Mouse (Mus musculus) stomach, postnatal 0 days (tissue): ENCODE data around the gene Cbs. TPM values are rescaled to one million over a fixed set of nuclear protein-coding genes. Genes with fewer than 3 reads are reported as not detected.

Experiments
- ATAC-seq: fragments of 200-750 bp; cut with Nextera tagmentation; 2 replicates; pipeline ENCODE4 v1.8.0; 2017; ENCODE audit not compliant: low FRiP score, low TSS enrichment
- DNase-seq: peaks from one replicate; pipeline ENCODE4 v3.0.0-alpha.2; 2016; ENCODE audit warnings: low spot score
- H3K27ac ChIP-seq: fragments of 300-500 bp; sonication (generic); replicated peaks from 2 replicates; pipeline ENCODE4 v1.5.1; 2014; ENCODE audit warnings: mild to moderate bottlenecking, control low read depth
- H3K27me3 ChIP-seq: fragments of 300-500 bp; sonication (generic); 2 replicates; pipeline ENCODE4 v1.6.1; 2014; ENCODE audit warnings: low read length; ENCODE audit not compliant: control insufficient read depth, insufficient read depth
- H3K36me3 ChIP-seq: fragments of 300-500 bp; sonication (generic); 2 replicates; pipeline ENCODE4 v1.6.1; 2014; ENCODE audit warnings: low read length, mixed read lengths; ENCODE audit not compliant: control insufficient read depth, insufficient read depth
- H3K4me1 ChIP-seq: fragments of 300-500 bp; sonication (generic); replicated peaks from 2 replicates; pipeline ENCODE4 v1.6.1; 2014; ENCODE audit warnings: antibody characterized with exemption; ENCODE audit not compliant: control insufficient read depth, insufficient read depth
- H3K4me2 ChIP-seq: fragments of 300-500 bp; sonication (generic); replicated peaks from 2 replicates; pipeline ENCODE4 v1.6.1; 2014; ENCODE audit warnings: low read depth, mild to moderate bottlenecking, control low read depth, moderate library complexity
- H3K4me3 ChIP-seq: fragments of 300-500 bp; sonication (generic); 2 replicates; pipeline ENCODE4 v1.5.1; 2014; ENCODE audit warnings: low read depth, low read length, control low read depth
- H3K9ac ChIP-seq: fragments of 300-500 bp; sonication (generic); 2 replicates; pipeline ENCODE4 v1.6.1; 2014; ENCODE audit warnings: mild to moderate bottlenecking, low read length, control low read depth, mixed read lengths
- H3K9me3 ChIP-seq: fragments of 300-500 bp; sonication (generic); 2 replicates; pipeline ENCODE4 v1.6.1; 2016; ENCODE audit warnings: low read length; ENCODE audit not compliant: control insufficient read depth
- CTCF ChIP-seq: IDR thresholded peaks from 2 replicates; pipeline ENCODE4 v1.5.1; 2016; ENCODE audit warnings: antibody characterized with exemption, low read depth, mild to moderate bottlenecking, moderate library complexity
- EP300 ChIP-seq: optimal IDR thresholded peaks from 2 replicates; pipeline ENCODE3; 2016; ENCODE audit warnings: antibody characterized with exemption
- WGBS: fragments of 180-500 bp; shearing (Covaris S2); extraction: QIAGEN DNeasy Blood & Tissue Kit; methylation state at CpG from one replicate; pipeline ENCODE4 v1.1.7; 2014; 5-methylcytosine and 5-hydroxymethylcytosine counted together
- polyA plus RNA-seq: library from polyadenylated mRNA; unstranded; fragments of >200 nt; fragmentation: Nextera tagmentation; extraction: Ambion mirVana; gene quantifications from 2 replicates; pipeline ENCODE4 v1.2.1, GENCODE M21; 2015

Cbs gene
- polyA plus RNA-seq: 0.83 and 1.2 TPM in 2 replicates

GRCm38 (mm10) chr17:31636942-31637811 lies at the start of gene Cbs:
Gene Cbs (minus strand): TSS chr17:31637238.
- H3K9me3 ChIP-seq: no peaks in the 10 kb centered on the region
- peak within 1 kb of the TSS; percentile 87 for H3K4me2 ChIP-seq
- peak within 1 kb of the TSS; percentile 47 for H3K4me3 ChIP-seq
- no peaks in the 10 kb centered on the region for H3K36me3 ChIP-seq
- H3K27ac ChIP-seq: no peak within 1 kb of the TSS
- ATAC-seq: peak; percentile 87
- peak; percentile 83 for DNase-seq
- TF ChIP-seq EP300 (no peak), CTCF (no peak)
- H3K9ac ChIP-seq: peak within 1 kb of the TSS; percentile 48
- H3K27me3 ChIP-seq: no peaks in the 10 kb centered on the region
- peaks cover 6% of the 10 kb centered on the region; the same call in 1 of the 2 replicates for H3K4me1 ChIP-seq
- WGBS: 3% methylated on average over 51 of the region's 61 CpGs

DNA sequence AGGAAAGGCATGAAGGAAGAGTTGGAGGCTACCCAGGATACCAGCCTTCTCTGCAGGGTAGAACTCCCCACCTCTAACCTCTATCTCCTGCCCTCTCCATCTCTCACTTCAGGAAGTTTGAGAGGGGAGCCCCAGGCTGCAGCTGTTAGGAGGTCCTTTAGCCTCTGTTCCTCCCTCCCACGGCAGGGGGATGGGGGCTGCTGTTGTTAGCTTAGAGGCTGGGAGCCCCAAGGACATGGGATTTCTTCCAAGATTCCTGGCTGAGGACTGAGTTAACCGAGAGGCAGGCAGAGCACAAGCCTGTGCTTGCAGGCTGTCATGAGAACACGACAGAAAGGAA lies 49.2 kb upstream of the Cbs start:
- Histone ChIP-seq H3K9ac (peak overlapping the region; percentile 41; the same call in 1 of the 2 replicates), H3K36me3 (no peaks in the 10 kb centered on the region), H3K27ac (peak overlapping the region; percentile 88), H3K4me1 (peaks cover 8% of the 10 kb centered on the region; the same call in 1 of the 2 replicates), H3K9me3 (no peaks in the 10 kb centered on the region), H3K4me2 (no peak overlapping the region; the same call in 1 of the 2 replicates), H3K4me3 (no peak overlapping the region), H3K27me3 (no peaks in the 10 kb centered on the region)
- peak; percentile 10; the same call in 1 of the 2 replicates for TF ChIP-seq CTCF
- no peak for TF ChIP-seq EP300
- 7% methylated on average over 3 of the region's 3 CpGs for WGBS
- ATAC-seq: no peak; the same call in 1 of the 2 replicates
- DNase-seq: no peak

DNA sequence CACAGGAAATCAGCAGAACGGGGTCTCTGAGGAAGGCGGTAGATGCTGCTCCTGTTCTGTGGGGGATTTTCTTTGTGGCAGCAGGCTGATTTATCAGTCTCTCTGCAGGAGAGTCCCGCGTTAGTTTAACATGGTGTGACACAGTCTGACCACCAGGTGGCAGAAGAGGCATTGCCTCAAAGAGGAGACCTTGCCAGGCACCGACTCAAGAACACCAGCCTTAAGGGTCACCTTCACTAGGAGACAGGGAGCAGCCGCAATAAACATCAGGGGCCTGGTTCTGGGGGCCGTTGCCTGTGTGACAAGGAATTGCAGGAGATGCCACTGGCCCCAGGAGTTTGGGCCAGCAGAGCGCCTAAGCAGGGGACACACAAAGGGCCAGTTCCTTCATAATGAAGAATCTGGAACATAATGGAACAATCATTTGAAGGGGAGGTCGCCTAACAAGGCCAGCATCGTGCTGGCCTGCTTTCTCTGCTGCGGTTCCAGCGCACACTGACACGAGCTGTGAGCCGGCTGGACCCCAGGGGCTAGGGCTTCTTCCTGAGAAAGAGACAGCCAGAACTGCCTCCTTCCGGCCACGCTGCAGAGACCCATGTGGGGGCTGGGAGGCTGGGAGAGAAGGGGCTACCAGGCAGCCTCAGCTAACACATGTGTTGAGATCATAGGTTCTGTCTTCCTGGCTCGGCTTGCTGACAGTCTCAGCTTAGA lies 48.6 kb upstream of the Cbs start:
- H3K4me3 ChIP-seq: no peak overlapping the region
- peak overlapping the region; percentile 41; the same call in 1 of the 2 replicates for H3K9ac ChIP-seq
- peak overlapping the region; percentile 28 for H3K4me2 ChIP-seq
- no peaks in the 10 kb centered on the region for H3K27me3 ChIP-seq
- peaks cover 8% of the 10 kb centered on the region; the same call in 1 of the 2 replicates for H3K4me1 ChIP-seq
- no peaks in the 10 kb centered on the region for H3K9me3 ChIP-seq
- no peaks in the 10 kb centered on the region for H3K36me3 ChIP-seq
- peak; percentile 82 for DNase-seq
- peak; percentile 50 for ATAC-seq
- TF ChIP-seq EP300 (no peak), CTCF (peak; percentile 96)
- peak overlapping the region; percentile 88 for H3K27ac ChIP-seq
- WGBS: 12% methylated on average over 17 of the region's 17 CpGs

DNA sequence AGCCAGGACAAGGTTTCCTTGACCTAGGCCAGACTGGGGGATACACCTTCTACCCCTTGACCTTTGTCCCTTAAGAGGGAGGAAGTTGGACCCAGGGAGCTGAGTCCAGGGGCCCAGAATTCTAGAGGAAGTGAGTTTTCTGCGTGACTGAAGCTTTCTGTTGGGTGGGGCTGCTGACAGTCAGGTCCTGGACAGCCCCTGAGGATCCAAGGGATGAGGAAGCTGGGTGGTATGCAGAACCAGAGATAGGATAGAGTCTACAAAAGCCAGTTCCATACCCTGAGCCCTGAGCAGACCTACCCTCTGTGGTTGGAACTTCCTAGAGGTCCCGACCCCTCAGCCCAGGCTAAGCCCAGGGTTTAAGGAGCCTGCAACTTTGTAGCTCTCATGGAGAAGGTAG lies 43.4 kb upstream of the Cbs start:
- H3K9me3 ChIP-seq: no peaks in the 10 kb centered on the region
- no peak overlapping the region for H3K9ac ChIP-seq
- H3K4me2 ChIP-seq: no peak overlapping the region
- WGBS: 68% methylated on average over 2 of the region's 2 CpGs
- no peaks in the 10 kb centered on the region for H3K36me3 ChIP-seq
- H3K27me3 ChIP-seq: no peaks in the 10 kb centered on the region
- no peak for TF ChIP-seq EP300
- TF ChIP-seq CTCF: no peak
- no peaks in the 10 kb centered on the region for H3K4me1 ChIP-seq
- no peak for DNase-seq
- no peak overlapping the region for H3K27ac ChIP-seq
- ATAC-seq: no peak
- no peak overlapping the region for H3K4me3 ChIP-seq

DNA sequence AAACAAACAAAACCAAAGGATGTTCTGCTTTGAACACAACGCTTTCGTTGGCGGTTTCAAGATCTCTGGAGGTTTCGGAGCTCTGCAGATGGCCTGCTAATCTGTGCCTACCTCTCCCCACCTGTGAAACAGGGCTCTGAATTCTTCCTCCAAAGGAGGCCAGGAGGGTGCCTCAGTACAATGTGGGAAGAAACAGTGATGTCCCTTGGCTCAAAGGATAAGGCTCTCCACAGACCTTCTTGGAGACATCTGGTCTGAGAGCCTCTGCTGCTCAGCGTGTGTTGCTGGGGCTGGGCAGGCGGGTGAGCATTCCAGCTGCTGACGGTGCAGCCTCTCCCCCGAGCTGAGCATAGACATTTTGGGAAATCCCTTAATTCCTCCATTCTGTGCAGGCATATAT lies 40.5 kb upstream of the Cbs start, which contains the start of gene Cryaa:
Cryaa (plus strand) TSS at position 301 of the 400 bp plus-strand sequence.
- H3K27me3 ChIP-seq: no peaks in the 10 kb centered on the region
- no peaks in the 10 kb centered on the region for H3K9me3 ChIP-seq
- WGBS: 67% methylated on average over 8 of the region's 8 CpGs
- H3K4me2 ChIP-seq: no peak within 1 kb of the TSS
- no peak within 1 kb of the TSS for H3K9ac ChIP-seq
- no peak within 1 kb of the TSS for H3K4me3 ChIP-seq
- H3K27ac ChIP-seq: no peak within 1 kb of the TSS
- no peaks in the 10 kb centered on the region for H3K36me3 ChIP-seq
- ATAC-seq (no peak), DNase-seq (no peak)
- H3K4me1 ChIP-seq: no peaks in the 10 kb centered on the region
- TF ChIP-seq CTCF (no peak), EP300 (no peak)
